Mouse (Mus musculus): ENCODE results near the gene Car5a. TPM values are rescaled to one million over a fixed set of nuclear protein-coding genes. Genes with fewer than 3 reads are reported as not detected.

Gene Car5a
- total RNA-seq, 2 experiments from 2014 or later = not detected

- DNase-seq = no peak
These were observed 63.9 kb downstream of the Car5a start for GRCm38 (mm10) chr8:121880818-121881217.

- DNase-seq = no peak
These were observed 65.0 kb downstream of the Car5a start for GRCm38 (mm10) chr8:121879712-121880111.

- DNase-seq = no peak
These were observed 66.8 kb downstream of the Car5a start for GRCm38 (mm10) chr8:121877828-121878480.

GRCm38 (mm10) chr8:121877212-121877611, 67.5 kb downstream of the Car5a start:
- no peak for DNase-seq

GRCm38 (mm10) chr8:121875517-121875916, 69.2 kb downstream of the Car5a start:
- DNase-seq = peak in 1 of 2 experiments; percentile 14

GRCm38 (mm10) chr8:121875045-121875444, 69.7 kb downstream of the Car5a start:
- no peak for DNase-seq

GRCm38 (mm10) chr8:121874031-121874430, 70.7 kb downstream of the Car5a start:
- peak; percentile 67 to 74 for DNase-seq

DNA sequence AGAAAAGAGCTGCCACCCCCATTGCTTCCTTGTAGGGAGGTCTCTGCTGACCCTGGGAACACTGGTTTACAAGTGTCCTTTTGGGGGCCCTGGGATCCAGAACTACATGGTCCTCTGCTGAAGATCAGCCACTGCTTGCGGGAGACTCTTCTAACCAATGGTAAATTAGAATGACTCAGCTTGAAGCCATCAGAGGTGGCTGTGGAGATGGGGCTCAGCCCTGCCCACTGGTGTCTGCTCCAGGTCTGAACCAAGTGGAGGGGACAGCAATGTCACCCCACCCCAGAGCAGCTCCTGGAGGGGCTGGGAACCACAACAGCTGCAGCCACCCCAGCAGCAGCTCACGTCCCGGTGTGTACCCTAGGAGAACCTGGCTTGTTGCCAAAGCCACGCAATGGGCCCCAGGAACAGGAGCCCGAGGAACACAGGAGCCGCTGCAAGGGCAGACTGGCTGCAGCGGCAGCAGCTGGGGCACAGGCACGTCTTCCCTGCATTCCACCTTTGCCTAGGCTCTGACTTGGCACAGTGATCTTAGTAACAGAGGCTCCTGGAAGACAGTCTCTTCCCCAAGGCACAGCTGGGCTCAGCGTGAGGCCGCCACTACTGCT, 72.8 kb downstream of the Car5a start:
- no peak for DNase-seq

GRCm38 (mm10) chr8:121870190-121870589, 74.5 kb downstream of the Car5a start:
- DNase-seq = no peak

- no peak for DNase-seq
These were observed 75.8 kb downstream of the Car5a start for GRCm38 (mm10) chr8:121868896-121869295.

DNA sequence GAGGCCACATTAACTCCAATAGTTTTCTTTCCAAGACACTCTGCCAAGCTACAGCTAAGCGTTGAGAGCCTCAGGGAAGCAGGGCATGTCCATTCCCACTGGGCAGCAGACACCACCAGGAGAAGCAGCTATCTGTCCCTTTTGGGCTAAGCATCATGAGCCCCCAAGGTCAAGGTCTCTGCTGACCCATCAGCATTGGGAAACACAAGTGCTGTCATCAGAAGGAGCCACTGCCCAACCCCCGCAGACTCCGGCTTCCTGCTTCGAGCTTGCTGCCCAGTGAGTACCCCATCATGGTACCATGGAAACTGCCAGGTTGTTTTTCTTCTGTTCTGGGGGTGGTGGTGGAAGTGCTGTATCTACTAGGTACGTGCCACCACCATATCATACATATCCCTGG, 76.5 kb downstream of the Car5a start:
- DNase-seq = no peak

Small RNA genes within 50 kb of the gene (microRNA-seq; reads per million reads assigned to microRNA genes)
- 0 to 0.27 reads per million in 2 experiments for gene Mir7237

Other genes with a start within 250 kb of the Car5a start
- under 1 TPM in 1 of 2 experiments, not detected in 1; 0.12 TPM for gene Jph3, start 215.3 kb downstream of the Car5a start, total RNA-seq (2021)
- 10 to 100 TPM; 12.0 to 13.7 TPM for gene Klhdc4, start 115.3 kb downstream of the Car5a start, total RNA-seq (2021)
- 1 to 10 TPM; 4.1 to 4.8 TPM for gene Slc7a5, start 37.2 kb downstream of the Car5a start, total RNA-seq (2021)
- gene Banp, start 4.8 kb upstream of the Car5a start, total RNA-seq (2021) = 10 to 100 TPM; 30.4 to 35.6 TPM